Mouse (Mus musculus) ES-E14 (cell line): ENCODE data around the gene Wnt16.

Experiments used
- CHD2 ChIP-seq: IDR thresholded peaks from 2 replicates; pipeline ENCODE4 v1.6.1; 2014; ENCODE audit warnings: mild to moderate bottlenecking, low read depth, low read length, inconsistent platforms
- HCFC1 ChIP-seq: IDR thresholded peaks from 2 replicates; pipeline ENCODE4 v1.6.1; 2012; ENCODE audit warnings: low read length, inconsistent platforms, borderline replicate concordance; ENCODE audit not compliant: insufficient read depth
- MAFK ChIP-seq: IDR thresholded peaks from 2 replicates; pipeline ENCODE4 v1.6.1; 2014; ENCODE audit warnings: mild to moderate bottlenecking, low read depth, low read length, inconsistent platforms; ENCODE audit not compliant: insufficient read depth

GRCm38 (mm10) chr6:22347132-22347902, 59.3 kb downstream of the Wnt16 start:
- TF ChIP-seq CHD2 (no peak), HCFC1 (no peak), MAFK (no peak)
